Mouse (Mus musculus): ENCODE measurements around the gene Tox2. TPM values are rescaled to one million over a fixed set of nuclear protein-coding genes. Genes with fewer than 3 reads are reported as not detected.

Tox2 gene
- polyA plus RNA-seq, 1 experiment from 2014 or later = 4.4 TPM

- H3K27me3 ChIP-seq (replicated peaks) = peaks cover 39% of the 10 kb centered on the region
- no peak for ATAC-seq (ENCODE audit: insufficient read depth, low FRiP score, low read depth)
- no peak overlapping the region for H3K4me2 ChIP-seq
- no peak overlapping the region for H3K27ac ChIP-seq
- H3K36me3 ChIP-seq = no peaks in the 10 kb centered on the region
- no peaks in the 10 kb centered on the region for H3K9me3 ChIP-seq
- WGBS = 94% methylated on average over 2 of the region's 2 CpGs
- no peak overlapping the region for H3K4me3 ChIP-seq (replicated peaks)
- no peak overlapping the region for H3K9ac ChIP-seq
- peaks cover 20% of the 10 kb centered on the region for H3K4me1 ChIP-seq
These were observed 4.4 kb downstream of the Tox2 start for GRCm38 (mm10) chr2:163207315-163207714.

- Histone ChIP-seq H3K36me3 (no peaks in the 10 kb centered on the region), H3K4me2 (no peak overlapping the region), H3K4me3 (replicated peaks) (no peak overlapping the region), H3K9ac (no peak overlapping the region), H3K9me3 (no peaks in the 10 kb centered on the region), H3K27ac (no peak overlapping the region), H3K27me3 (replicated peaks) (peaks cover 27% of the 10 kb centered on the region), H3K4me1 (peaks cover 9% of the 10 kb centered on the region)
- 79% methylated on average over 8 of the region's 8 CpGs for WGBS
- no peak for ATAC-seq (ENCODE audit: insufficient read depth, low FRiP score, low read depth)
These were observed 6.2 kb downstream of the Tox2 start for GRCm38 (mm10) chr2:163209139-163209538.

GRCm38 (mm10) chr2:163213085-163213484 is 10.2 kb downstream of the Tox2 start:
- Histone ChIP-seq H3K27me3 (replicated peaks) (no peaks in the 10 kb centered on the region), H3K9ac (no peak overlapping the region), H3K4me3 (replicated peaks) (no peak overlapping the region), H3K4me1 (no peaks in the 10 kb centered on the region), H3K4me2 (no peak overlapping the region), H3K27ac (no peak overlapping the region), H3K36me3 (no peaks in the 10 kb centered on the region), H3K9me3 (no peaks in the 10 kb centered on the region)
- no peak for ATAC-seq (ENCODE audit: insufficient read depth, low FRiP score, low read depth)
- 17% methylated on average over 3 of the region's 3 CpGs for WGBS

GRCm38 (mm10) chr2:163218095-163218494 is 15.2 kb downstream of the Tox2 start:
- no peaks in the 10 kb centered on the region for H3K36me3 ChIP-seq
- H3K9me3 ChIP-seq = no peaks in the 10 kb centered on the region
- no peak overlapping the region for H3K4me3 ChIP-seq (replicated peaks)
- no peak overlapping the region for H3K9ac ChIP-seq
- H3K4me1 ChIP-seq = no peaks in the 10 kb centered on the region
- H3K27me3 ChIP-seq (replicated peaks) = no peaks in the 10 kb centered on the region
- no peak overlapping the region for H3K27ac ChIP-seq
- 58% methylated on average over 3 of the region's 3 CpGs for whole genome bisulfite sequencing
- ATAC-seq (ENCODE audit: insufficient read depth, low FRiP score, low read depth) = no peak
- H3K4me2 ChIP-seq = no peak overlapping the region

- Histone ChIP-seq H3K9ac (no peak overlapping the region), H3K4me3 (replicated peaks) (no peak overlapping the region), H3K36me3 (no peaks in the 10 kb centered on the region), H3K9me3 (no peaks in the 10 kb centered on the region), H3K27ac (no peak overlapping the region), H3K4me1 (no peaks in the 10 kb centered on the region), H3K4me2 (no peak overlapping the region), H3K27me3 (replicated peaks) (no peaks in the 10 kb centered on the region)
- no peak for ATAC-seq (ENCODE audit: insufficient read depth, low FRiP score, low read depth)
- WGBS = 55% methylated on average over 7 of the region's 7 CpGs
These were observed 15.6 kb downstream of the Tox2 start for GRCm38 (mm10) chr2:163218571-163218970.

GRCm38 (mm10) chr2:163219447-163219846 is 16.5 kb downstream of the Tox2 start:
- Histone ChIP-seq H3K4me3 (replicated peaks) (no peak overlapping the region), H3K4me1 (no peaks in the 10 kb centered on the region), H3K9me3 (no peaks in the 10 kb centered on the region), H3K27me3 (replicated peaks) (no peaks in the 10 kb centered on the region), H3K4me2 (no peak overlapping the region), H3K9ac (no peak overlapping the region), H3K27ac (no peak overlapping the region), H3K36me3 (no peaks in the 10 kb centered on the region)
- WGBS = 52% methylated on average over 5 of the region's 5 CpGs
- ATAC-seq (ENCODE audit: insufficient read depth, low FRiP score, low read depth) = no peak

- no peak for ATAC-seq (ENCODE audit: insufficient read depth, low FRiP score, low read depth)
- H3K9me3 ChIP-seq = no peaks in the 10 kb centered on the region
- H3K9ac ChIP-seq = no peak overlapping the region
- H3K27me3 ChIP-seq (replicated peaks) = no peaks in the 10 kb centered on the region
- H3K4me3 ChIP-seq (replicated peaks) = no peak overlapping the region
- no peaks in the 10 kb centered on the region for H3K36me3 ChIP-seq
- 88% methylated on average over 11 of the region's 11 CpGs for WGBS
- no peak overlapping the region for H3K4me2 ChIP-seq
- H3K27ac ChIP-seq = no peak overlapping the region
- 0 out of 2 replicates have a peak, but pooled peaks cover 7% of the 10 kb centered on the region for H3K4me1 ChIP-seq
These were observed 17.8 kb downstream of the Tox2 start for GRCm38 (mm10) chr2:163220706-163221105.

- no peak overlapping the region for H3K4me3 ChIP-seq (replicated peaks)
- H3K27me3 ChIP-seq (replicated peaks) = no peaks in the 10 kb centered on the region
- no peak overlapping the region for H3K4me2 ChIP-seq
- 74% methylated on average over 15 of the region's 15 CpGs for WGBS
- H3K9ac ChIP-seq = no peak overlapping the region
- H3K4me1 ChIP-seq = 0 out of 2 replicates have a peak, but pooled peaks cover 7% of the 10 kb centered on the region
- no peaks in the 10 kb centered on the region for H3K9me3 ChIP-seq
- H3K36me3 ChIP-seq = no peaks in the 10 kb centered on the region
- no peak overlapping the region for H3K27ac ChIP-seq
- ATAC-seq (ENCODE audit: insufficient read depth, low FRiP score, low read depth) = no peak
These were observed 22.4 kb downstream of the Tox2 start for GRCm38 (mm10) chr2:163225302-163225701.

- Histone ChIP-seq H3K36me3 (no peaks in the 10 kb centered on the region), H3K9me3 (no peaks in the 10 kb centered on the region), H3K27ac (no peak overlapping the region), H3K4me1 (peaks cover 12% of the 10 kb centered on the region; the same call in 1 of the 2 replicates), H3K4me3 (replicated peaks) (no peak overlapping the region), H3K27me3 (replicated peaks) (no peaks in the 10 kb centered on the region), H3K4me2 (no peak overlapping the region), H3K9ac (no peak overlapping the region)
- WGBS = 82% methylated on average over 9 of the region's 9 CpGs
- no peak for ATAC-seq (ENCODE audit: insufficient read depth, low FRiP score, low read depth)
These were observed 26.1 kb downstream of the Tox2 start for GRCm38 (mm10) chr2:163229050-163229449.

GRCm38 (mm10) chr2:163231781-163232534 is 29.0 kb downstream of the Tox2 start:
- Histone ChIP-seq H3K4me2 (no peak overlapping the region), H3K36me3 (no peaks in the 10 kb centered on the region), H3K27ac (no peak overlapping the region), H3K9ac (no peak overlapping the region), H3K27me3 (replicated peaks) (no peaks in the 10 kb centered on the region), H3K4me3 (replicated peaks) (no peak overlapping the region), H3K4me1 (peaks cover 5% of the 10 kb centered on the region; the same call in 1 of the 2 replicates), H3K9me3 (no peaks in the 10 kb centered on the region)
- WGBS = 49% methylated on average over 13 of the region's 13 CpGs
- no peak for ATAC-seq (ENCODE audit: insufficient read depth, low FRiP score, low read depth)

- 48% methylated on average over 9 of the region's 9 CpGs for WGBS
- Histone ChIP-seq H3K27ac (no peak overlapping the region), H3K4me1 (peaks cover 5% of the 10 kb centered on the region; the same call in 1 of the 2 replicates), H3K9ac (no peak overlapping the region), H3K4me3 (replicated peaks) (no peak overlapping the region), H3K36me3 (no peaks in the 10 kb centered on the region), H3K9me3 (no peaks in the 10 kb centered on the region), H3K27me3 (replicated peaks) (no peaks in the 10 kb centered on the region), H3K4me2 (no peak overlapping the region)
- ATAC-seq (ENCODE audit: insufficient read depth, low FRiP score, low read depth) = no peak
These were observed 30.7 kb downstream of the Tox2 start for GRCm38 (mm10) chr2:163233666-163234065.

GRCm38 (mm10) chr2:163236057-163236456 is 33.1 kb downstream of the Tox2 start:
- WGBS = 46% methylated on average over 7 of the region's 7 CpGs
- Histone ChIP-seq H3K27ac (no peak overlapping the region), H3K9ac (no peak overlapping the region), H3K36me3 (no peaks in the 10 kb centered on the region), H3K9me3 (no peaks in the 10 kb centered on the region), H3K27me3 (replicated peaks) (no peaks in the 10 kb centered on the region), H3K4me3 (replicated peaks) (no peak overlapping the region), H3K4me2 (no peak overlapping the region), H3K4me1 (peaks cover 5% of the 10 kb centered on the region; the same call in 1 of the 2 replicates)
- ATAC-seq (ENCODE audit: insufficient read depth, low FRiP score, low read depth) = no peak

Data from stomach, embryonic 15.5 days (tissue).